Mouse (Mus musculus) ZHBTc4 (cell line): ENCODE data around the gene Phactr1.

Experiments
- DNase-seq: peaks from one replicate; pipeline ENCODE4 v3.0.0-alpha.2; 2011; ENCODE audit warnings: low read depth, low spot score

Gene Phactr1

GRCm38 (mm10) chr13:42759170-42759569, 78.7 kb downstream of the Phactr1 start:
- no peak for DNase-seq

- no peak for DNase-seq
These were observed 80.6 kb downstream of the Phactr1 start for GRCm38 (mm10) chr13:42760907-42761544.

GRCm38 (mm10) chr13:42772314-42772713, 91.9 kb downstream of the Phactr1 start:
- DNase-seq = no peak

GRCm38 (mm10) chr13:42774040-42774439, 93.6 kb downstream of the Phactr1 start:
- no peak for DNase-seq

GRCm38 (mm10) chr13:42782151-42782550, 101.7 kb downstream of the Phactr1 start:
- no peak for DNase-seq

- peak; percentile 53 for DNase-seq
These were observed 108.8 kb downstream of the Phactr1 start for GRCm38 (mm10) chr13:42789221-42789620.

GRCm38 (mm10) chr13:42792279-42792678, 111.9 kb downstream of the Phactr1 start:
- peak; percentile 62 for DNase-seq

- DNase-seq = no peak
These were observed 120.1 kb downstream of the Phactr1 start for GRCm38 (mm10) chr13:42800523-42800922.

GRCm38 (mm10) chr13:42804314-42804713, 123.9 kb downstream of the Phactr1 start:
- no peak for DNase-seq

GRCm38 (mm10) chr13:42812762-42813161, 132.3 kb downstream of the Phactr1 start:
- DNase-seq = no peak

GRCm38 (mm10) chr13:42818378-42818777, 138.0 kb downstream of the Phactr1 start:
- DNase-seq = peak; percentile 79

- no peak for DNase-seq
These were observed 140.1 kb downstream of the Phactr1 start for GRCm38 (mm10) chr13:42820513-42820912.

GRCm38 (mm10) chr13:42821426-42822106, 141.1 kb downstream of the Phactr1 start:
- DNase-seq = no peak

- peak; percentile 82 for DNase-seq
These were observed 142.1 kb downstream of the Phactr1 start for GRCm38 (mm10) chr13:42822545-42822944.

GRCm38 (mm10) chr13:42823875-42824274, 143.5 kb downstream of the Phactr1 start:
- no peak for DNase-seq

- DNase-seq = peak; percentile 57
These were observed 146.2 kb downstream of the Phactr1 start for GRCm38 (mm10) chr13:42826602-42827001.

GRCm38 (mm10) chr13:42828978-42829377, 148.6 kb downstream of the Phactr1 start:
- no peak for DNase-seq

GRCm38 (mm10) chr13:42835441-42835840, 155.0 kb downstream of the Phactr1 start:
- DNase-seq = no peak

GRCm38 (mm10) chr13:42839358-42839757, 158.9 kb downstream of the Phactr1 start:
- no peak for DNase-seq

- no peak for DNase-seq
These were observed 171.7 kb downstream of the Phactr1 start for GRCm38 (mm10) chr13:42852086-42852485.

- no peak for DNase-seq
These were observed 173.6 kb downstream of the Phactr1 start for GRCm38 (mm10) chr13:42853900-42854595.

- peak; percentile 29 for DNase-seq
These were observed 185.9 kb downstream of the Phactr1 start for GRCm38 (mm10) chr13:42866162-42866941.
